Comparison of ENCODE assay signal across 9 mouse cellular contexts in the genomic region with DNA sequence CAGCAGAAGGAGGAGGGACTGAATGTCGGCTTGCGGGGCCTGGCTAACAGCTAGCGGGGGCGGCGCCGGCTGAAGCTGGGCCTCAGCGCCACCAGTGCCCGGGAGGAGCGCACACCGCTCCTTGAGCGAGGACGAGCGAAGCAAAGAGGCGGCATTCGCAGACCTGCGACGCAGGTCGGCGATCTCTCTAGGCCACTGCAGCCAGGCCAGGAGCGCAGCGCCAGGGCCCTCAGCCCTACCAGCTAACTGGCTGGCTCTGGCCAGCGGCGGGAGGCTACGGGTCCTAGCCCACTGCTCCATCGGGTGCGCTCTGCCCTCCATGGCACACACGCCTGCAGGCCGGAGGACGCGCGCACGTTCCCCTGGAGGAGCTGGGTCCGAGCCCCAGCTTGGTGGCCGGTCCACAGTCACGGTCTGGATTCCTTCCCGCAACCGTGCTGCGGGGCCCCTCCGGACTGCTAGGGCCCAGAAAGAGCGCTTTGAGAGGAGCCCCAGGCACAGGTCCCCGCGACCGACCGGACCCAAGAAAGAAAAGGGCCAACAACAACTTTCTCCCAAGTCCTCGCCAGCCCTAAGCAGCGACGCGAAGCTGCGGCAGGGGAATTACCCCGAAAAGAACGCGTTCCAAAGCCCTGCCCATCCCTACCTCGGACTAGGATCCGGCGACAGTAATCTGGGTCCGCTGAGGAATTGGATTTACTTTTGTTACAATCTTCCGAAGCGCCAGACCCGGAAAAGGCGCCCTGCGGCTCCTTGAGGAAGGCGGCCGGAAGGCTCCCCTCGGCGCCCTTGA. TPM values are rescaled to one million over a fixed set of nuclear protein-coding genes. Genes with fewer than 3 reads are reported as not detected.
DNase-seq lines count a peak whose midpoint lies in the region; ATAC-seq and TF ChIP-seq lines count a peak whose summit lies in the region.
"Had no signal": no experiment of that assay in that cellular context is flagged by ENCODE, and none has a peak within 500 bp of the region (broad histone marks: within the 10 kb centered on the region; RNA-seq: fewer than 3 reads in every experiment).

No protein-coding gene starts in this region.

- DNase-seq in kidney, adult 18-20 months = peak; percentile 22
- no peak for DNase-seq in kidney, postnatal 14 days
- peak; percentile 66 for DNase-seq in embryo, embryonic 11 days
- no peak for DNase-seq in midbrain, postnatal 0 days (ENCODE audit: low spot score)
- DNase-seq in natural killer cell, adult 2 months (ENCODE audit: low spot score in 2 of 2) = no peak
- DNase-seq in layer of hippocampus, adult 9-10 months (ENCODE audit: low spot score) = no peak

- H3K27ac ChIP-seq in hindbrain, embryonic 15.5 days (replicated peaks) = no peak overlapping the region
- no peak overlapping the region for H3K27ac ChIP-seq in midbrain, postnatal 0 days (ENCODE audit: low read depth, low read length)

- TF ChIP-seq CTCF in midbrain, postnatal 0 days (IDR thresholded peaks at IDR 0.05) = no peak

- H3K4me2 ChIP-seq in hindbrain, embryonic 15.5 days = peak overlapping the region; percentile 40
- peak overlapping the region; percentile 7; the same call in 1 of the 2 replicates for H3K4me2 ChIP-seq in midbrain, postnatal 0 days (ENCODE audit: low read depth, low read length, poor library complexity, severe bottlenecking)

- no peak overlapping the region for H3K9ac ChIP-seq in hindbrain, embryonic 15.5 days
- H3K9ac ChIP-seq in midbrain, postnatal 0 days (replicated peaks; ENCODE audit: low read length, poor library complexity, severe bottlenecking) = no peak overlapping the region

- 0 out of 2 replicates have a peak, but pooled peaks have one; percentile 31 for ATAC-seq in hindbrain, embryonic 15.5 days (ENCODE audit: low FRiP score, low read depth)
- ATAC-seq in midbrain, postnatal 0 days (ENCODE audit: low FRiP score) = no peak
- ATAC-seq in monocyte, adult 5-6 weeks (replicated peaks; ENCODE audit: insufficient number of reproducible peaks, low FRiP score, low TSS enrichment, poor library complexity, severe bottlenecking) = no peak
- ATAC-seq: Patski had no signal

- no peaks in the 10 kb centered on the region for H3K36me3 ChIP-seq in hindbrain, embryonic 15.5 days
- H3K36me3 ChIP-seq in midbrain, postnatal 0 days (ENCODE audit: insufficient read depth, low read length) = no peaks in the 10 kb centered on the region

- H3K4me1 ChIP-seq in hindbrain, embryonic 15.5 days (replicated peaks) = peaks cover 25% of the 10 kb centered on the region
- 0 out of 2 replicates have a peak, but pooled peaks cover 2% of the 10 kb centered on the region for H3K4me1 ChIP-seq in midbrain, postnatal 0 days (ENCODE audit: insufficient read depth, low read length)

- no peaks in the 10 kb centered on the region for H3K9me3 ChIP-seq in hindbrain, embryonic 15.5 days
- H3K9me3 ChIP-seq in midbrain, postnatal 0 days (ENCODE audit: low read length) = no peaks in the 10 kb centered on the region

- WGBS in hindbrain, embryonic 15.5 days = under 1% methylated on average over 65 of the region's 65 CpGs
- WGBS in midbrain, postnatal 0 days = under 1% methylated on average over 54 of the region's 65 CpGs

- H3K4me3 ChIP-seq in hindbrain, embryonic 15.5 days = peak overlapping the region; percentile 4
- H3K4me3 ChIP-seq in midbrain, postnatal 0 days (ENCODE audit: low read depth, low read length) = peak overlapping the region; percentile 8

- H3K27me3 ChIP-seq in hindbrain, embryonic 15.5 days = peaks cover 89% of the 10 kb centered on the region
- H3K27me3 ChIP-seq in midbrain, postnatal 0 days (ENCODE audit: insufficient read depth, low read length) = peaks cover 83% of the 10 kb centered on the region

RNA-seq across cellular contexts. Expression of a gene that starts 0.5 kb away (rescaled TPM):
- polyA plus RNA-seq in hindbrain, embryonic 15.5 days (2015; fragmentation: Nextera tagmentation; extraction: Ambion mirVana) = 0.14 TPM in 1 of 2 replicates, not detected in the other
- not detected in 2 replicates for total RNA-seq in midbrain, postnatal 0 days (2014; rRNA removed)
- 0.91 and 2.2 TPM in 2 replicates for polyA plus RNA-seq in midbrain, postnatal 0 days (2015; fragmentation: Nextera tagmentation; extraction: Ambion mirVana)
- not detected in 3 replicates for total RNA-seq in monocyte, adult 5-6 weeks (2017)
- polyA plus RNA-seq: Patski had no signal

RNA-seq across cellular contexts. Expression of a gene that starts 49.7 kb away (rescaled TPM):
- polyA plus RNA-seq in hindbrain, embryonic 15.5 days (2015; fragmentation: Nextera tagmentation; extraction: Ambion mirVana) = 0.04 and 0.10 TPM in 2 replicates
- total RNA-seq in midbrain, postnatal 0 days (2014; rRNA removed) = not detected in 2 replicates
- not detected in 2 replicates for polyA plus RNA-seq in midbrain, postnatal 0 days (2015; fragmentation: Nextera tagmentation; extraction: Ambion mirVana)
- total RNA-seq in monocyte, adult 5-6 weeks (2017) = not detected in 3 replicates
- polyA plus RNA-seq: Patski had no signal

Comparison
In these comparisons a context has a peak if more than half of its experiments do, and no peak if none do; other contexts are left out.
1. DNase-seq: peak in kidney, adult 18-20 months (single experiment) and embryo, embryonic 11 days (single experiment); none in kidney, postnatal 14 days (single experiment), midbrain, postnatal 0 days (single experiment), natural killer cell, adult 2 months (0 of 2) and layer of hippocampus, adult 9-10 months (single experiment).